Mouse (Mus musculus) ES-CJ7 (cell line): ENCODE data around the gene Ino80b.

ENCODE experiments used
- DNase-seq: peaks from one replicate; pipeline ENCODE4 v3.0.0; 2011; ENCODE audit warnings: low read depth, low spot score

Gene Ino80b

DNA sequence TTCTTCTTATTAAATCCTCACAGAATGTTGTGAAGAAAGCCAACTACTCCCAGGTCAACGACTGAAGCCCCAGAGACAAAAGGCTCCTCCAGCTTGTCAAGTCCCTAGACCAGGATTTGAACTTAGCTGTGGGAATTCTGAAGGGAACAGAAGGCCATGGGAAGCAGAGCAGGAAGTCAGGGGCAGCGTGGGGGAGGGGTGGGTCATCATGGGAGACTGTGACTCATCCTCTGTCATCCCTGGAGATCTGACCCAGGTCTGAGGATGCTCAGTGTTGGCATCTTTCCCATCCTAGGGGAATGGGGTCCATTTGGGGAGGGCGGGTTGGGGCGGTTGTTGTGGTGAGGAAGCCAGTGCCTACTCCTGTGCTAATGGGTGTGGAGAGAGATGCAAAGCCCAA, 16.4 kb upstream of the Ino80b start:
- no peak for DNase-seq

DNA sequence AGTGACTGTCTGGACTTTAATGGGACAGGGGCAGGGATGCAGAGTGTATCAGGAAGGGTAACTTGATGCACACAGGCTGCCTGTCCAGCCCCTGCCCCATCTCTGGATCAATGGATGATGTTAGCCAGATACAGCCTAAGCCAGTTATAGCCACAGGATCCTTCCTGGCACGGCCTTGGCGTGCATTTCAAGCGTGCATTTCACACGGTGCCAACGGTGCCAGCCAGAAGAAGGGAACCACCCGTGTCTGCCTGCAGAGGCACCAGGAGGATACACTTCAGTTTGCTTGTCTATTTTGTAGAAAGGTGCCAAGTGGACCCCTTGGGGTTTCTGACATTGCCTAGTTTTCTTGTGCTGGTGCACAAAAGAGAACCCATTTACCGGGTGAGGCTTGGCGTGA, 14.8 kb upstream of the Ino80b start:
- DNase-seq = no peak

DNA sequence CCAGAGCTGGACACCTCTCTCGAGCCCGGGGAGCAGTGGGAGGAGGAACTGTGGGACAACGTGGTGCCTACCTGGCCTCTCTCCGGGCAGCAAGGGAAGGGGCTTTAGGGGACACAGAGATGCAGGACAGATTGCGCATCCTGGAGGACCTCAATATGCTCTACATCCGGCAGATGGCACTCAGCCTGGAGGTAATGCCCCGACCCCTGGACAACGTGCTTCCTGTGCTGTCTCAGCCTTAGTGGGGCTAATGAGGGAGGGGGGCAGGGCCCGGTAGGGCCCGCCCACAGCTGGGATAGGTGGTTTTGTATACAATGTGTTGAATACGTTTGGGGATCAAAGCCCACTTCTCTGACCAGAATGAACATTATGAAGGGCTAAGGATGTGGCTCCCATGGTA, 12.8 kb upstream of the Ino80b start:
- DNase-seq = peak; percentile 36

DNA sequence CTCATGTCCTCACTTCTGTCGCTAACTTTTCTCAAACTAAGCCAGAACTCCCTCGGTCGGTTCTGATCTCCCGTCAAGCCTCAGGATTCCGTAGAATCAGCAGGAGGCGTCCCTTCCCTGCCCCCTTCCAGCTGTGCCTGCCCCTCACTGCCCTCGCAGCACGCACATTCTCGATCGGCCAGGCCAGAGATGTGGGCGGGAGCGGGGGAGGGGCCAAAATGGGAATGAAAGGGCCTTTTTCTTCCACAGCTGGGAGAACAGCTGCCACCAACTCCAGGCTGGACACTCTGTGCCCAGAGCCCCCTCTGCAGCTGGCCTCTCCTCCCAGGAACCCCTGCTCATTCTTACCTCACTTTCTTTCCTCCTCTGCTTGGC, 12.3 kb upstream of the Ino80b start:
- peak; percentile 50 for DNase-seq

DNA sequence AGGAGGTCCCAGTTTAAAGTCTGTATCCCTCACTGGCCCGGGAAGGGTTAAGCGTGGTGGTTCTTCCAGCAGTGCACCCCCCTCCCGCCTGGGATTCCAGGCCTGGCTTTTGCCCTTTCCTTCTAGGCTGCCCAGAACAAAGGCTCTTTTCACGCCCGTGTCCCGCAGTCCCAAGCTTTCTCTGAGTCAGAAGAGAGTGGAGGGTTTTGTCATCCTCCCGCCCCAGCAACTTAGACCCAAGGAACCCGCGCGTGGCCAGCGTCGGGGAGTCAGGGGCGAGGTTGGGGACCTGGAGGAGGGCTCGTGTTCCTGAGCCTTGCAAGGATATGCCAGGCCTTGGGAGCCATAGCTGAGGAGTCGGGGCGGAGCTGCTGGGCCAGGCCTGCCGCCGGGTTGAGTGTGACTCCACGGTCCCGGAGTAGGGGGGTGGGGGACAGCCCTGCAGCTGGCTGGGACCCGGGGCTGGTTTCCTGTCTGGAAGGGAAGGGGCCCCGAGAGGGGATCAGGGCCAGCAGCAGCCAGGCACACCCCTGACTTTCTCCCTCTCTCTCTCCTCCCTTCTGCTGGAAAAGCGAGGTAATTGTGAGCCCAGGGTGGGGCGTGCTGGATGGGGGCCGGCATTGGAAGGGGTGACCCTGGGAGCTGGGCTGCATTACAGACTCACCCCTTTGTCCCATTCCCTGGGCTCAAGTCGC, 11.8 kb upstream of the Ino80b start:
- peak; percentile 44 for DNase-seq

DNA sequence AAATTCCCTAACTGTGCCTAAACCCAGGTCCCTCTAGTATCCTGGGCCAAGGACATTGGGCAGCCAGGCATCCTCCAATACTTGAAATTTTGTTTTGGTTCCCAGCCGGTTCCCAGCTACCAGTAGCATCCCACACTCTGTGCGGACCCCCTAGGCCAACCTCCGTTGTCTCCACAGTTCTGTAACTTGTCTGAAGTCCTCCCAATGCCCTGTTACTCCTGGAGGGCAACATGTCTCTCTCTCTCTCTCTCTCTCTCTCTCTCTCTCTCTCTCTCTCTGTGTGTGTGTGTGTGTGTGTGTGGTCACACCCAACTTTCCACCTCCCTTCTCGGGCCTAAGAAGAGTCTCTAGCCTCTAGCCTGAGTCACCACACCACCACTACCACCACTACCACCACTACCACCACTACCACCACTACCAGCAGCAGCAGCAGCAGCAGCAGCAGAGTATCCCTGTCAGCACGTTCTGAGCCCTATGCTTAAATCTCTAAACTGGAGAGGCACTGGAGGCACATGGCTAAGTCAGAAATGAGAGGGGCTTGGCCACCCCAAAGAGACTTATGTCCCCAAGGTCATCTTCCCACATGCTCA, 11.2 kb upstream of the Ino80b start:
- DNase-seq = no peak

DNA sequence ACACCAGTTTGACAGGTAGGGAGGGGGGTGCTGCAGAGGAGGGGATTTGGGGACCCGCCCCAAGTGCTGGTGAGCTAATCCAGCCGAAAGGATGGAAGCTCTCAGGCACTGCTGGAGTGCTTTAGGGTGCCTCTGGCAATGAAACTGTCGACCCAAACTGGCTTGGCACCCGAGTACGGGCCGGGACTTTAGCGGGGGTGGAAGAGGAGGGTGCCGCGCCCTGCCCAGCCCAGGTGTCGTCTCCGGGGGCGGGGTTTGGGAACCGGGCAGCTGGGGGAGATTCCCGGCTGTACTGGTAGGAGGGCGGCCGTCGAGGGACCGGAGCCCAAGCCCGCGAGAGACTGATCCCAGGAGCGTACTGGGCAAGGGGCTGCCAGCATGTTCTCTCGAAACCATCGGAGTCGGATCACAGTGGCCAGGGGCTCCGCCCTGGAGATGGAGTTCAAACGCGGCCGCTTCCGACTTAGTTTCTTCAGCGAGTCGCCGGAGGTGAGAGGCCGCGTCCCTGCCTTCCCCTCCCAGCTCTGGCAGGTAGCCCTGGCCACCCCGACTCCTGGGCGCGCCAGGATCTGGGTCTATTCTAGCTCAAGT, 10.4 kb upstream of the Ino80b start:
- peak; percentile 34 for DNase-seq

DNA sequence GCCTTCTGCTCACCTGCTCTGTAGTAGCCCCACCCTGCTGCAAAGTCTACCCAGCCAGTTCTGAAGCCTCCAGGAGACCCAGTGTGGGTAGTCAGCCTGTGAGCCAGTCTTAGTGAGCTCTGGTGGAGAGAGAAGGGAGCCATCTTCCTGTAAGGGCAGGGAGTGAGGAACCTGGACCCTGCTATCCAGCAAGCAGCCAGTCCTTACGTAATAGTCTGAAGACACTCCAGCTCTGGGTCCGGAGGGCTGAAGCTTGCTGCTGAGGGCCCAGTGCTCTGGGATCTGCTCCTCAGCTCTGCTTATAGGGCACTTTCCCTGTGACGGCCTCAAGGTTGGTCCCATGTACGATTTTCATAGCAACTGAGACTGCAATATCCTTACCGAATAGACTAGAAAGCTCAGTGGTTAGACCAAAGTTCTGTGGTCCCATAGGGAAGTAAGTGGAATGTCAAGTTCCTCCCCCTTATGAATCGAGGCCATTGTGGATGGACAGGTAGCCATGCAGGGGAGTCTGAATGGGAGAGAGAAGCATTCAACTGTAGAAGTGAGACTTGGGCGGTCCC, 9.8 kb upstream of the Ino80b start, which contains the start of gene Rtkn:
TSS of gene Rtkn (plus strand) at position 513 of the 563 bp plus-strand sequence.
- no peak for DNase-seq

DNA sequence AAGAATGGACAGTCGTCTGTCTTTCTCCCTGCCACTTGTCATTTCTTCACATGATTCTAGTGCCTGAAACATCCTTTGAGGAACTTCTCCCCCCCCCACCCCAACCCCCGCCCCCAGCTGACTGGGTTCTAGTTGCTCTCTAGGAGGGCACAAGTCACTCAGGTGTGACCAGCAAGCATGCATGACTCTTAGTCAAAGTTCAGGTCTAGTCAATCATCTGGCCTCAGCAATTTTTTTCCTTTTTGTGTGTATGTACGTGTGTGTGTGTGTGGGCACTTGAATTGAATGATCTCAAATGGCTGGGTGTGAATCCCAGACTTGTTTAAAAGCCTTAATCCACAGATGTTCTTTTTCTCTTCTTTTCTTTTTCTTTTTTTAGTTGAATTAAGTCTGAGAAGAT, 9.0 kb upstream of the Ino80b start:
- DNase-seq = no peak

DNA sequence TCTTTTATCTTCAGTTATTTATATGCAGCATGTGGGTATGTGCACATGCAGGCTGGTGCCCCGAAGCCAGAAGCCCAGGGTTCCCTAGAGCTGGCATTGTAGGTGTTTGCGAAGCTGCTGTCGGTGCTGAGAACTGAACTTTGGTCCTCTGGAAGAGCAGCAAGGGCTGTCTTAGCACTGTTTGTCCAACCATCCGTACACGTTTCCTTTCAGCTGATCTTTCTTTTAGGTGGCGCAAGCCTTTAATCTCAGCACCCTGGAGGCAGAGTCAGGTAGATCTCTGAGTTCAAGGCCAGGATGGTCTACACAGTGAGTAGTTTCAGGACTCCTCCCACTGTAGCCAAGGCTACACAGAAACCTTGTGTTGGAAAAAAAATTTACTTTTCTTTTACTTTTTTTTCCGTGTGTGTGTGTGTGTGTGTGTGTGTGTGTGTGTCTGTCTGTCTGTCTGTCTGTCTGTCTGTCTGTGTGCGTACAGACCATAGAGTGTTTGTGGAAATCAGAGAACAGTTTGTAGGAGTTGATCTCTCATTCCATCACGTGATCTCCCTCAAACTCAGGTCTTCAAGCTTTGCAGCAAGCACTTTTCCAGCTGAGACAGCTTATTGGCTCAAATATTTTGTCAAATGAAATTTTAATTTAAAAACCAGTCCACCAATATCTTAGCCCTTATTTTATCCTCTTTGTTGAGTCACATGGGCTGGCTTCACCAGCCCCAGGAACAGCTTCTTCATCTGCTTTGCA, 7.1 kb upstream of the Ino80b start:
- peak; percentile 35 for DNase-seq

DNA sequence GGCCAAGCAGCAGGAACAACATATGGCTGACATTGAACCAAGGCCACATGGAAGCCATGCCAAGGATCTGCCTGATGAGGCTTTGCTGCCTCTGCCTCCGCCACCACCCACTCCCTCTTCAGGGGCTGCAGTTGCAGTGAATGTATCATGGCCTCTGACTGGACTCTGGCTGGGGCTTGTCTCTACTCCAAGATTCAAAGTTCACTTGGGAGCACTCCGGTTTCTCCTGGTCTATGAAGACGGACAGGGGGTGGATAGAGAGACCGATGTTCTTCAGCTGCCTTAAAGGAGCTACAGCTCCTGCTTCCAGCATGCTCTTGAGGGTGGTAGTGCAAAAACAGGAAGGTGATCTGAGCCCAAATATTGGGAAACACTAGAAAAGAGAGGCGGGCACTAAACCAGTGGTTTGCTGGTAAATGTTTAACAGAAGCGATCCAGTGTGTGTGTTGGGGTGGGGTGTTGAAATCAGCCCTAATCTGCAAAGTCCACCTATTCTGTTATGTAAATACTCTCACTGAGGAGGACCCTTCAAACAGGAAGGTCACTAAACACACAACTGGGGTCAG, 6.3 kb upstream of the Ino80b start:
- DNase-seq = no peak

DNA sequence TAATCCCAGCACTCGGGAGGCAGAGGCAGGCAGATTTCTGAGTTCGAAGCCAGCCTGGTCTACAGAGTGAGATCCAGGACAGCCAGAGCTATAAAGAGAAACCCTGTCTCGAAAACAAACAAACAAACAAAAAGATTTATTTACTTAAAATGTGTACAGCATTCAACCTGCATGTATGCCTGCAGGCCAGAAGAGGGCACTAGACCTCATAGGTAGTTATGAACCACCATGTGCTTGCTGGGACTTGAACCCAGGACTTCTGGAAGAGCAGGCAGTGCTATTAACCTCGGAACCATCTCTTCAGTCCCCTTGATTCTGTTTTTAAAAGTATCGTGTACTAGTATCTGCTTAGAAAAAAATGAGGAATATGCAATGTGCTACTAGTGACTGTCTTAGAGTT, 2.2 kb upstream of the Ino80b start:
- DNase-seq = peak; percentile 47

DNA sequence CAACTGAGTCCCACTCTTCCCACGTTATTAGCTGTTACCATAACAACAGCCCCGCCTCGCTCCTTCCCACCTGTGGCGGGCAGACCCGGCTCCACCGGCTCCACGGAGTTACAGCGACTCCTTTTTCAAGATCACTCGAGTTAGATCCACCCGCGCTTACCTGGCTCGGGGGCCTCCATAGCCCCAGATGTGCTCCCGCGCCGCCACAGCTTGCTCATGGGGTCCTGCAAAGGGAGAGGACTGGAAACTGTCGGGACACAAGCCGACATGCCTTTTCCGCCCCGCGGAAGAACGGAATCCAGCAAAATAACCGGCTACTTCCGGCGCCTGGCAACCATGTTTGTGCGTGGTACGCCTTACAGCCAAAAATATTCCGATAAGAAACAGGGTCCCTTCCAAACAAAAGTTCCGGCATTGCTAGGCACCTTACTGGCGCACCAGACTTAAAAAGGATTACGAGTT, 349 bp downstream of the Ino80b start:
- DNase-seq = peak; percentile 97

DNA sequence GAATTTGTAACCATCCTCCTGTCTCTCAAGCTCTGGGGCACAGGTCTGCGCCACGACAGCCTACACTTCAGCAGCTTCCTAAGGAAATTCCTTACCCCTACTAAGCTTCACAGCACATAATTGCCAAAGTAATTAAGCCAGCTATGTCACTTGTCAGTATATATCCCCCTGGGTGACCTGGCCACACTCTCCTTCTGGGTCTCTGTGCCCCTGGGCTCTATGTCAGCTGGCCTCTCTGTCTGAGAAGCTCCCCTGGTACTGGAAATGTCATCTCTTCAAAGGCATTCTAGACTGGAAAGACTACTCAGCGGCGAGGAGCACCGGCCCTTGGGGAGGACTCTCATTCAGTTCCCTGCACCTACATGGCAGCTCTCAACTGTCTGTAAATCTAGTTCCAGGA, 2.3 kb downstream of the Ino80b start:
- no peak for DNase-seq

DNA sequence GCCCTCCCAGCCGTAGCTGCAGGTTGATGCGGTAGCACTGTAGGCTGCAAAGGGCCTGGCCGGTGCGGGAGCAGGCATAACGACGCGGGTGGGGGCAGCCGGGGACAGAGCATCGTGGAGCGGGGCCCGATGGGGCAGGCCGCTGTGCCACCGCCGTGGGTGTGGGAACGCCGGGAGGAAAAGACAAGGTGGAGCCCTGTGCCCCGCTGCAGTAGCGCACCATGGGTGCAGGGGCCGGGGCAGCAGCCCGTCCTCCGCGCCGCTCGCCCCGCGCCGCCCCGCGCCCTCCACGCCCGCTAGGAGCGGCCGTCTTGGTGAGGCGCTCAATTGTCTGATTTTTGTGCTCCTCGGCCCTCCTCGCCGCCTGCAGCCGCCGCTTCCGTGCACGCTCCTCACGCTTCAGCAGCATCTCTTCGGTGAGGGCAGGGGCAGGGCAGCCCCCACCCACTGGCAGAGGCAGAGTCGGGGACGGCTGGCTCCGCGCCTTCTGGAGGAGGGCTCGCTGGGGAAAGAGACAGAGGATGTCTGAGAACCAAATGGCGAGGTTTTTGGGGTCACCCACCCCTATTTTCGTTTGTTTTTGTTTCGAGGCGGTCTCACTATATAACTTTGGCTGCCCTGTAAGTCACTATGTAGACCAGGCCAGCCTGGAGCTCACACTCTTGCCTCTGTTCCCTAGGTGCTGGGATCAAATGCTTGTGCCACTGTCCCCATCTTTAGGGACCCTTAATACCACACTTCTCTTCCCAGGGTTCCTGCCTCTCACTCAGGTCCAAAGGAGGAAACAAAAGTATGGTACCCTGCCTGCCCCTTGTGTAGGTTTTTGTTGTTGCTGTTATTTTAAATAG, 3.1 kb downstream of the Ino80b start:
- no peak for DNase-seq

DNA sequence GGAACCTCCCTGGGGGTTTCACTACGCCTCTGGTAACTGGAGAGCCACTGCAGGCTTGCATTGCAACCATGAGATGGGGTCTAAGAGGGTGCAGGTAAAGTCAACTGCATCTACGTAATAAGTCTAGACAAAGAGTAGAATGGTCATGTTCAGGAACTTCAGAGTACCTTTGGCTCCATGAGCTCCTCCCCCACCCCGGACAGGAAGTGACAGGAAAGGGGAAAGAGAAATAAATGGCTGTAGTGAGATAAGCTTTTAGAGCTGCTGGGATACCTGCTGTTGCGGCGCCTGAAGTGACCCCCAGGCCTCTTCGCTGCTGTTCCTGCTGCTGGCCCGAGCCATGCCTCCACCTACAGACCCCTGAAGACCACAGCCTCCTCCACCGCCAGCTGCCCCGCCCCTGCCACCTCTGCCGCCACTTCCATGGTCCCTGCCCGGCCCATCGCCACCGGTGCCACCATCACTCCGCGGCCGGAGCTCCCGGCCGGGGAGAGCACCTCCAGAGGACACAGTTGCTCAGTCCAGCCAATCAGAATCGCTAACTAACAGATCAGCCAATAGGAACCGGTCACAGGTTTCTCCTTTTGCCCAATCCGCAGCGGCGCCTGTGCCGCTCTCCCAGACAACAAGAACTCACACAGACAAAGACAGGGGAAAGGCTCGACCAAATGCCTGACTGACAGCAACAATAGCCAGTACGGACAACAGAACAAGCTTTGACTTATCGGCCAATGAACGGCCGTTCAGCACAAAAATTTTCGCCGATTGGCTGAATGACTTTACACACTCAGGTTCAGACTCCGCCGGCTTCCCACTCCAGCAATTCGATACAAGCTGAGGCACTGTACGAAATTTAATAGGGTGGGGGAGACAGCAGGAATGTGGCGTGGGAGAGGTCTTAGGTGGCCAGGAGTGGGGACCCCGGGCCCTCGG, 4.0 kb downstream of the Ino80b start, which contains the start of gene Wbp1:
TSS of gene Wbp1 (minus strand) at position 630 of the 933 bp plus-strand sequence.
- DNase-seq = peak; percentile 100

DNA sequence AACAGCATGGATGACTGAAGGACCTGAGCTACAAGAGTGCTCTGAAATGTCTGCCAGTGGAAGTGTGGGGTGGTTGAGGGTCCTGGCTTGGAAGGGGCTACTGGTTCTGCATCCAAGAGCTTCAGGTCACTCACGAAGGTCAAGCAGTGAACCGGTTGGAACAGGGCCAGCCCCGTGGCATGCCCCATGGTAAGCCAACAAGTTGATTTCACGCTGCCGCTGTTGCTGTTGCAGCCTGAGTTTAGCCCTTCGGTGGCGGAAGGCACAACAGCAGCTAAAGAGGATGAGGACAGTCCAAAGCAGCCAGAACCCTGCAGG, 5.5 kb downstream of the Ino80b start:
- DNase-seq = no peak

DNA sequence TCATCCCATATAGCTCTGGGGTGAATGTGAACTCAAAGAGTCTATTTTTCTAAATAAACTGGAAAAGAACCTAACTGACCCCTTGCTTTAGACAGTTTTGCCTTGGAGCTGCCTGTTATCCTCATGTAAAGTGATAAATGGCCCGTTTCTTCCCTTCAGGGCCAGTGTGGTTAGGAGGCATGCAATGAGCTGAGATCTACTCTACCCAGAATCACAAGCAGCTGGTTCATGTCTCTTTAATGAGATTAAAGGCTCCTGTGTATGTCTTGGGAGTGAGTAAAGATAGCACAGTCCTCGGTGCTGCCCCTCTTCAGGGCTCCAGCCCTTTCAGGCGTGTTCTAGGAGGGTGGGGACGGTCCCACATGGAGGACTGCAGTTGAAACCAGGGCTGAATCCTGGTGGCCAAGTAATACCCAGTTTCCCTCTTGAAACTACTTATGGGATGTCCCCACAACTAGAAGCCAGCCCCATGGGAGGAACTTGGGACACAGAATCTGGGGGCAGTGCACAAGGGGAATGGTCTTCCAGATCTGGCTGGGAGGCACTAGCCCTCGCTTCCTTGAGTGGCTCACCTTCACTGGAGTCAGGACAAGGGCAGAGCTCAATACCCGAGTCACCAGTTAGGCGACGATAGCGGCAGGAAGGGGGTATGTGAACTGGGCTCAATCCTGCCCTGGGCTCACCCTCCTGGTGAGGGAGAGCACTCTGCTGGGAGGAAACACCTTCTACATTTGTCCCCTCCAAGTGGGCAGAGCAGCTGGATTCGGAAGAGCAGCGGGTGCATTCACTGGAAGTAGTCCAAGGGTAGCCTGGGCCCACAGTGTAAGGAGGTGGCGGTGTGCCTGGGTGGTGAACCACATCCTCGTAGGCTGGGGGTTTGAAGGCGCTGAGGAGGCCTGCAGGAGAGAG, 6.2 kb downstream of the Ino80b start:
- no peak for DNase-seq

DNA sequence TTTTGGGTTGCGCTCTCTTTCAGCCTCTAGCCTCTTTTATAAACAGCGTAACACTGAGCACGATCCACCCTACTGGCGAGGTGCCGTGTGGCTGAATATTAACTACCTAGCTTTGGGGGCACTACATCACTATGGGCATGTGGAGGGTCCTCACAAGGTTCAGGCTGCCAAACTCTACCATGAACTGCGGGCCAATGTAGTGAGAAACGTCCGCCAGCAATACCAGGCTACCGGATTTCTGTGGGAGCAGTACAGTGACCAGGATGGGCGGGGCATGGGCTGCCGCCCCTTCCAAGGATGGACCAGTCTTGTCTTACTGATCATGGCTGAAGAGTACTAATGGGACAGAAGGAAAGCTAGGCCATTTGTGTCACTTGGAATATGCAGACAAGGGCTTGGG, 6.9 kb downstream of the Ino80b start:
- no peak for DNase-seq
